Mouse (Mus musculus) intestine, embryonic 15.5 days (tissue): ENCODE measurements at regions not wholly inside any gene's neighbourhood (a gene's known extent, or its start where the extent isn't known, plus 50 kb on each side); places are given as distances from the start of the nearest gene placed in this dataset.

Experiments used
- ATAC-seq: fragments of 200-750 bp; cut with Nextera tagmentation; 2 replicates; pipeline ENCODE4 v1.8.0; 2017; ENCODE audit warnings: moderate TSS enrichment, moderate library complexity
- H3K27ac ChIP-seq: fragments of 300-500 bp; sonication (generic); 2 replicates; pipeline ENCODE4 v1.5.1; 2015; ENCODE audit warnings: mild to moderate bottlenecking, inconsistent platforms
- H3K27me3 ChIP-seq: fragments of 300-500 bp; sonication (generic); replicated peaks from 2 replicates; pipeline ENCODE4 v1.6.1; 2015; ENCODE audit warnings: inconsistent platforms
- H3K36me3 ChIP-seq: fragments of 300-500 bp; sonication (generic); 2 replicates; pipeline ENCODE4 v1.6.1; 2015; ENCODE audit warnings: inconsistent platforms
- H3K4me1 ChIP-seq: fragments of 300-500 bp; sonication (generic); replicated peaks from 2 replicates; pipeline ENCODE4 v1.6.1; 2015; ENCODE audit warnings: inconsistent platforms
- H3K4me2 ChIP-seq: fragments of 300-500 bp; sonication (generic); replicated peaks from 2 replicates; pipeline ENCODE4 v1.6.1; 2015; ENCODE audit warnings: mild to moderate bottlenecking, inconsistent platforms
- H3K4me3 ChIP-seq: fragments of 300-500 bp; sonication (generic); replicated peaks from 2 replicates; pipeline ENCODE4 v1.5.1; 2015; ENCODE audit warnings: inconsistent platforms
- H3K9ac ChIP-seq: fragments of 300-500 bp; sonication (generic); 2 replicates; pipeline ENCODE4 v1.6.1; 2015; ENCODE audit warnings: inconsistent platforms
- H3K9me3 ChIP-seq: fragments of 300-500 bp; sonication (generic); 2 replicates; pipeline ENCODE4 v1.6.1; 2016; ENCODE audit warnings: inconsistent platforms
- WGBS: fragments of 180-500 bp; shearing (Covaris S2); methylation state at CpG from one replicate; pipeline ENCODE4 v1.1.7; 2015; 5-methylcytosine and 5-hydroxymethylcytosine counted together

GRCm38 (mm10) chr1:51537765-51538360 lies 59.6 kb upstream of the Nabp1 start:
- H3K9ac ChIP-seq, result no peak overlapping the region
- no peak overlapping the region for H3K4me3 ChIP-seq
- H3K4me1 ChIP-seq, result 0 out of 2 replicates have a peak, but pooled peaks cover 5% of the 10 kb centered on the region
- no peak overlapping the region for H3K27ac ChIP-seq
- H3K36me3 ChIP-seq, result no peaks in the 10 kb centered on the region
- no peaks in the 10 kb centered on the region for H3K9me3 ChIP-seq
- ATAC-seq, result no peak
- no peak overlapping the region for H3K4me2 ChIP-seq
- no peaks in the 10 kb centered on the region for H3K27me3 ChIP-seq
- 94% methylated on average over 7 of the region's 7 CpGs for WGBS

GRCm38 (mm10) chr1:51536076-51536475 lies 57.9 kb upstream of the Nabp1 start:
- Histone ChIP-seq H3K9me3 (no peaks in the 10 kb centered on the region), H3K27me3 (no peaks in the 10 kb centered on the region), H3K4me1 (0 out of 2 replicates have a peak, but pooled peaks cover 5% of the 10 kb centered on the region), H3K9ac (no peak overlapping the region), H3K4me2 (no peak overlapping the region), H3K36me3 (no peaks in the 10 kb centered on the region), H3K27ac (no peak overlapping the region), H3K4me3 (no peak overlapping the region)
- 95% methylated on average over 1 of the region's 1 CpGs for WGBS
- ATAC-seq, result no peak

- H3K36me3 ChIP-seq, result no peaks in the 10 kb centered on the region
- WGBS, result 96% methylated on average over 2 of the region's 2 CpGs
- ATAC-seq, result no peak
- no peaks in the 10 kb centered on the region for H3K27me3 ChIP-seq
- H3K9ac ChIP-seq, result no peak overlapping the region
- H3K4me3 ChIP-seq, result no peak overlapping the region
- H3K4me1 ChIP-seq, result 0 out of 2 replicates have a peak, but pooled peaks cover 5% of the 10 kb centered on the region
- H3K4me2 ChIP-seq, result no peak overlapping the region
- no peak overlapping the region for H3K27ac ChIP-seq
- H3K9me3 ChIP-seq, result no peaks in the 10 kb centered on the region
These were observed 57.2 kb upstream of the Nabp1 start for GRCm38 (mm10) chr1:51535414-51535813.

- WGBS, result 49% methylated on average over 1 of the region's 1 CpGs
- H3K36me3 ChIP-seq, result no peaks in the 10 kb centered on the region
- ATAC-seq, result no peak
- H3K4me3 ChIP-seq, result no peak overlapping the region
- H3K4me1 ChIP-seq, result no peaks in the 10 kb centered on the region
- H3K27ac ChIP-seq, result no peak overlapping the region
- H3K4me2 ChIP-seq, result no peak overlapping the region
- no peak overlapping the region for H3K9ac ChIP-seq
- H3K27me3 ChIP-seq, result no peaks in the 10 kb centered on the region
- no peaks in the 10 kb centered on the region for H3K9me3 ChIP-seq
These were observed 53.1 kb upstream of the Nabp1 start for GRCm38 (mm10) chr1:51531360-51531759.

- 65% methylated on average over 9 of the region's 9 CpGs for WGBS
- ATAC-seq, result peak; percentile 41; the same call in 1 of the 2 replicates
- H3K27ac ChIP-seq, result no peak overlapping the region
These were observed 52.1 kb upstream of the Nabp1 start for GRCm38 (mm10) chr1:51530191-51530926.

GRCm38 (mm10) chr1:51529653-51530052 lies 51.4 kb upstream of the Nabp1 start:
- Histone ChIP-seq H3K4me1 (no peaks in the 10 kb centered on the region), H3K9me3 (no peaks in the 10 kb centered on the region), H3K4me3 (no peak overlapping the region), H3K27ac (no peak overlapping the region), H3K36me3 (no peaks in the 10 kb centered on the region), H3K4me2 (no peak overlapping the region), H3K27me3 (no peaks in the 10 kb centered on the region), H3K9ac (no peak overlapping the region)
- ATAC-seq, result no peak
- WGBS, result 70% methylated on average over 5 of the region's 5 CpGs

More at GRCm38 (mm10) chr1:51530191-51530926, 52.1 kb upstream of the Nabp1 start:
- no peak overlapping the region for H3K4me2 ChIP-seq
- H3K4me3 ChIP-seq, result no peak overlapping the region
- H3K36me3 ChIP-seq, result no peaks in the 10 kb centered on the region
- no peaks in the 10 kb centered on the region for H3K27me3 ChIP-seq
- no peak overlapping the region for H3K9ac ChIP-seq
- H3K9me3 ChIP-seq, result no peaks in the 10 kb centered on the region
- H3K4me1 ChIP-seq, result no peaks in the 10 kb centered on the region

- Histone ChIP-seq H3K9me3 (no peaks in the 10 kb centered on the region), H3K4me3 (no peak overlapping the region), H3K9ac (no peak overlapping the region), H3K4me1 (no peaks in the 10 kb centered on the region), H3K27ac (no peak overlapping the region), H3K4me2 (no peak overlapping the region), H3K36me3 (no peaks in the 10 kb centered on the region), H3K27me3 (no peaks in the 10 kb centered on the region)
- no peak for ATAC-seq
- WGBS, result 88% methylated on average over 1 of the region's 1 CpGs
These were observed 50.4 kb upstream of the Nabp1 start for GRCm38 (mm10) chr1:51528671-51529070.
